Mouse (Mus musculus): ENCODE data around the gene Tle2. TPM values are rescaled to one million over a fixed set of nuclear protein-coding genes. Genes with fewer than 3 reads are reported as not detected.

Tle2 gene
- total RNA-seq, 2 experiments from 2014 or later = 4.3 to 4.4 TPM

GRCm38 (mm10) chr10:81599630-81600029 is 25.3 kb downstream of the Tle2 start:
- no peak for DNase-seq
- intact Hi-C loops (cut with DNase I; ENCODE audit: low total_unique reads) = loop anchor here (5.0 kb wide), 1 partner anchor 32 kb away; no protein-coding TSS in a partner anchor

- DNase-seq = no peak
- intact Hi-C loops (cut with DNase I; ENCODE audit: low total_unique reads) = loop anchor here (5.0 kb wide), 1 partner anchor 33 kb away; no protein-coding TSS in a partner anchor
These were observed 25.7 kb downstream of the Tle2 start for GRCm38 (mm10) chr10:81600096-81600495.

GRCm38 (mm10) chr10:81600738-81601203 is 26.4 kb downstream of the Tle2 start, which contains the start of gene Tle6:
TSS of gene Tle6 (minus strand) at chr10:81601073.
- intact Hi-C loops (cut with DNase I; ENCODE audit: low total_unique reads) = loop anchor here (5.0 kb wide), 1 partner anchor 33 kb away; no protein-coding TSS in a partner anchor
- DNase-seq = peak; percentile 94

GRCm38 (mm10) chr10:81601396-81601905 is 27.1 kb downstream of the Tle2 start:
- DNase-seq = no peak
- intact Hi-C loops (cut with DNase I; ENCODE audit: low total_unique reads) = loop anchor here (5.0 kb wide), 1 partner anchor 34 kb away; no protein-coding TSS in a partner anchor

- DNase-seq = no peak
- intact Hi-C loops (cut with DNase I; ENCODE audit: low total_unique reads) = loop anchor here (5.0 kb wide), 1 partner anchor 35 kb away; no protein-coding TSS in a partner anchor
These were observed 28.4 kb downstream of the Tle2 start for GRCm38 (mm10) chr10:81602741-81603151.

GRCm38 (mm10) chr10:81604019-81604967 is 29.9 kb downstream of the Tle2 start:
- no peak for DNase-seq
- intact Hi-C loops (cut with DNase I; ENCODE audit: low total_unique reads) = loop anchor here (5.0 kb wide), 1 partner anchor 37 kb away; no protein-coding TSS in a partner anchor

- DNase-seq = peak; percentile 86
- intact Hi-C loops (cut with DNase I; ENCODE audit: low total_unique reads) = loop anchor here (5.0 kb wide), 1 partner anchor 38 kb away; no protein-coding TSS in a partner anchor
These were observed 30.8 kb downstream of the Tle2 start for GRCm38 (mm10) chr10:81604968-81605665.

- intact Hi-C loops (cut with DNase I; ENCODE audit: low total_unique reads) = no loop called here
- peak; percentile 44 for DNase-seq
These were observed 31.3 kb downstream of the Tle2 start for GRCm38 (mm10) chr10:81605666-81605973.

- intact Hi-C loops (cut with DNase I; ENCODE audit: low total_unique reads) = no loop called here
- peak; percentile 95 for DNase-seq
These were observed 31.8 kb downstream of the Tle2 start, which contains the start of gene BC025920 for GRCm38 (mm10) chr10:81605974-81606751. TSS of gene BC025920 (plus strand) at chr10:81606270.

GRCm38 (mm10) chr10:81608308-81608707 is 33.9 kb downstream of the Tle2 start:
- intact Hi-C loops (cut with DNase I; ENCODE audit: low total_unique reads) = no loop called here
- no peak for DNase-seq

GRCm38 (mm10) chr10:81612779-81613178 is 38.4 kb downstream of the Tle2 start:
- DNase-seq = no peak

GRCm38 (mm10) chr10:81615486-81615885 is 41.1 kb downstream of the Tle2 start:
- intact Hi-C loops (cut with DNase I; ENCODE audit: low total_unique reads) = no loop called here
- DNase-seq = no peak

More at GRCm38 (mm10) chr10:81612779-81613178, 38.4 kb downstream of the Tle2 start:
- intact Hi-C loops (cut with DNase I; ENCODE audit: low total_unique reads) = no loop called here

GRCm38 (mm10) chr10:81619976-81620375 is 45.6 kb downstream of the Tle2 start:
- no peak for DNase-seq
- intact Hi-C loops (cut with DNase I; ENCODE audit: low total_unique reads) = loop anchor here (10.0 kb wide), 1 partner anchor 555 kb away; no protein-coding TSS in a partner anchor

- no peak for DNase-seq
- intact Hi-C loops (cut with DNase I; ENCODE audit: low total_unique reads) = loop anchor here (10.0 kb wide), 1 partner anchor 554 kb away; no protein-coding TSS in a partner anchor
These were observed 46.4 kb downstream of the Tle2 start for GRCm38 (mm10) chr10:81620786-81621185.

GRCm38 (mm10) chr10:81623441-81623840 is 49.1 kb downstream of the Tle2 start:
- DNase-seq = no peak
- intact Hi-C loops (cut with DNase I; ENCODE audit: low total_unique reads) = loop anchor here (10.0 kb wide), 1 partner anchor 551 kb away; no protein-coding TSS in a partner anchor

- DNase-seq = no peak
- intact Hi-C loops (cut with DNase I; ENCODE audit: low total_unique reads) = loop anchor here (10.0 kb wide), 1 partner anchor 548 kb away; no protein-coding TSS in a partner anchor
These were observed 52.0 kb downstream of the Tle2 start for GRCm38 (mm10) chr10:81626101-81626993.

- peak; percentile 91 for DNase-seq
- intact Hi-C loops (cut with DNase I; ENCODE audit: low total_unique reads) = loop anchor here (10.0 kb wide), 1 partner anchor 548 kb away; no protein-coding TSS in a partner anchor
These were observed 52.9 kb downstream of the Tle2 start, which contains the start of gene Sirt6 for GRCm38 (mm10) chr10:81626994-81627835. TSS of gene Sirt6 (minus strand) at chr10:81627797.
